Mouse (Mus musculus) midbrain, embryonic 16.5 days (tissue): ENCODE measurements at regions not wholly inside any gene's neighbourhood (a gene's known extent, or its start where the extent isn't known, plus 50 kb on each side); places are given as distances from the start of the nearest gene placed in this dataset.

Experiments used
- ATAC-seq: fragments of 200-750 bp; cut with Nextera tagmentation; 2 replicates; pipeline ENCODE4 v1.8.0; 2017; ENCODE audit warnings: moderate TSS enrichment
- H3K27ac ChIP-seq: fragments of 300-500 bp; sonication (generic); 2 replicates; pipeline ENCODE4 v1.5.1; 2014; ENCODE audit warnings: mild to moderate bottlenecking, low read length, mixed read lengths
- H3K27me3 ChIP-seq: fragments of 300-500 bp; sonication (generic); 2 replicates; pipeline ENCODE4 v1.6.1; 2014; ENCODE audit warnings: low read depth, low read length, mixed read lengths; ENCODE audit not compliant: control insufficient read depth, insufficient read depth
- H3K36me3 ChIP-seq: fragments of 300-500 bp; sonication (generic); 2 replicates; pipeline ENCODE4 v1.6.1; 2014; ENCODE audit warnings: mild to moderate bottlenecking, low read length, moderate library complexity, mixed read lengths; ENCODE audit not compliant: control insufficient read depth, insufficient read depth
- H3K4me1 ChIP-seq: fragments of 300-500 bp; sonication (generic); 2 replicates; pipeline ENCODE4 v1.6.1; 2014; ENCODE audit warnings: mild to moderate bottlenecking, low read length, mixed read lengths; ENCODE audit not compliant: control insufficient read depth, insufficient read depth
- H3K4me2 ChIP-seq: fragments of 300-500 bp; sonication (generic); 2 replicates; pipeline ENCODE4 v1.6.1; 2014; ENCODE audit warnings: mild to moderate bottlenecking, low read length, mixed read lengths
- H3K4me3 ChIP-seq: fragments of 300-500 bp; sonication (generic); 2 replicates; pipeline ENCODE4 v1.5.1; 2014; ENCODE audit warnings: low read depth, mild to moderate bottlenecking, low read length, moderate library complexity, mixed read lengths
- H3K9ac ChIP-seq: fragments of 300-500 bp; sonication (generic); 2 replicates; pipeline ENCODE4 v1.6.1; 2014; ENCODE audit warnings: low read depth, low read length, mixed read lengths
- H3K9me3 ChIP-seq: fragments of 300-500 bp; sonication (generic); replicated peaks from 2 replicates; pipeline ENCODE4 v1.6.1; 2014; ENCODE audit warnings: mild to moderate bottlenecking, low read length, mixed read lengths; ENCODE audit not compliant: control insufficient read depth, poor library complexity, severe bottlenecking
- WGBS: fragments of 180-500 bp; shearing (Covaris S2); extraction: QIAGEN DNeasy Blood & Tissue Kit; methylation state at CpG from one replicate; pipeline ENCODE4 v1.1.7; 2014; 5-methylcytosine and 5-hydroxymethylcytosine counted together

GRCm38 (mm10) chr16:93123707-93124106, 297.8 kb upstream of the Runx1 start:
- no peak overlapping the region for H3K4me3 ChIP-seq
- H3K9me3 ChIP-seq: no peaks in the 10 kb centered on the region
- no peaks in the 10 kb centered on the region for H3K27me3 ChIP-seq
- H3K4me2 ChIP-seq: no peak overlapping the region
- H3K9ac ChIP-seq: no peak overlapping the region
- no peak for ATAC-seq
- no peak overlapping the region for H3K27ac ChIP-seq
- no peaks in the 10 kb centered on the region for H3K36me3 ChIP-seq
- 87% methylated on average over 7 of the region's 8 CpGs for WGBS
- no peaks in the 10 kb centered on the region for H3K4me1 ChIP-seq

GRCm38 (mm10) chr16:93116111-93116969, 290.4 kb upstream of the Runx1 start:
- no peak overlapping the region for H3K9ac ChIP-seq
- H3K4me3 ChIP-seq: no peak overlapping the region
- WGBS: 77% methylated on average over 16 of the region's 16 CpGs
- H3K4me2 ChIP-seq: no peak overlapping the region
- no peaks in the 10 kb centered on the region for H3K27me3 ChIP-seq
- H3K27ac ChIP-seq: no peak overlapping the region
- H3K4me1 ChIP-seq: no peaks in the 10 kb centered on the region
- no peaks in the 10 kb centered on the region for H3K9me3 ChIP-seq
- no peaks in the 10 kb centered on the region for H3K36me3 ChIP-seq
- no peak for ATAC-seq

- Histone ChIP-seq H3K9ac (no peak overlapping the region), H3K4me1 (no peaks in the 10 kb centered on the region), H3K27me3 (no peaks in the 10 kb centered on the region), H3K4me2 (no peak overlapping the region), H3K9me3 (no peaks in the 10 kb centered on the region), H3K36me3 (no peaks in the 10 kb centered on the region), H3K4me3 (no peak overlapping the region), H3K27ac (no peak overlapping the region)
- no peak for ATAC-seq
- 79% methylated on average over 3 of the region's 3 CpGs for WGBS
These were observed 285.0 kb upstream of the Runx1 start for GRCm38 (mm10) chr16:93110912-93111311.

- H3K9ac ChIP-seq: no peak overlapping the region
- no peak for ATAC-seq
- no peaks in the 10 kb centered on the region for H3K36me3 ChIP-seq
- H3K4me3 ChIP-seq: no peak overlapping the region
- no peaks in the 10 kb centered on the region for H3K4me1 ChIP-seq
- WGBS: 80% methylated on average over 6 of the region's 6 CpGs
- H3K4me2 ChIP-seq: no peak overlapping the region
- H3K27me3 ChIP-seq: no peaks in the 10 kb centered on the region
- no peak overlapping the region for H3K27ac ChIP-seq
- no peaks in the 10 kb centered on the region for H3K9me3 ChIP-seq
These were observed 284.5 kb upstream of the Runx1 start for GRCm38 (mm10) chr16:93110451-93110850.

GRCm38 (mm10) chr16:93109683-93110407, 283.9 kb upstream of the Runx1 start:
- H3K27me3 ChIP-seq: no peaks in the 10 kb centered on the region
- no peaks in the 10 kb centered on the region for H3K4me1 ChIP-seq
- H3K9ac ChIP-seq: no peak overlapping the region
- no peak for ATAC-seq
- H3K27ac ChIP-seq: no peak overlapping the region
- H3K9me3 ChIP-seq: no peaks in the 10 kb centered on the region
- WGBS: 90% methylated on average over 12 of the region's 12 CpGs
- no peak overlapping the region for H3K4me3 ChIP-seq
- no peak overlapping the region for H3K4me2 ChIP-seq
- no peaks in the 10 kb centered on the region for H3K36me3 ChIP-seq

GRCm38 (mm10) chr16:93107524-93107845, 281.5 kb upstream of the Runx1 start:
- Histone ChIP-seq H3K9ac (no peak overlapping the region), H3K4me3 (no peak overlapping the region), H3K4me2 (no peak overlapping the region), H3K4me1 (no peaks in the 10 kb centered on the region), H3K27ac (no peak overlapping the region), H3K36me3 (no peaks in the 10 kb centered on the region), H3K27me3 (no peaks in the 10 kb centered on the region), H3K9me3 (no peaks in the 10 kb centered on the region)
- no peak for ATAC-seq
- 82% methylated on average over 5 of the region's 5 CpGs for WGBS

- H3K36me3 ChIP-seq: no peaks in the 10 kb centered on the region
- no peak overlapping the region for H3K9ac ChIP-seq
- no peaks in the 10 kb centered on the region for H3K27me3 ChIP-seq
- no peak overlapping the region for H3K27ac ChIP-seq
- ATAC-seq: no peak
- 81% methylated on average over 13 of the region's 13 CpGs for WGBS
- no peaks in the 10 kb centered on the region for H3K4me1 ChIP-seq
- H3K9me3 ChIP-seq: no peaks in the 10 kb centered on the region
- H3K4me3 ChIP-seq: no peak overlapping the region
- H3K4me2 ChIP-seq: no peak overlapping the region
These were observed 281.0 kb upstream of the Runx1 start for GRCm38 (mm10) chr16:93106811-93107523.

DNA sequence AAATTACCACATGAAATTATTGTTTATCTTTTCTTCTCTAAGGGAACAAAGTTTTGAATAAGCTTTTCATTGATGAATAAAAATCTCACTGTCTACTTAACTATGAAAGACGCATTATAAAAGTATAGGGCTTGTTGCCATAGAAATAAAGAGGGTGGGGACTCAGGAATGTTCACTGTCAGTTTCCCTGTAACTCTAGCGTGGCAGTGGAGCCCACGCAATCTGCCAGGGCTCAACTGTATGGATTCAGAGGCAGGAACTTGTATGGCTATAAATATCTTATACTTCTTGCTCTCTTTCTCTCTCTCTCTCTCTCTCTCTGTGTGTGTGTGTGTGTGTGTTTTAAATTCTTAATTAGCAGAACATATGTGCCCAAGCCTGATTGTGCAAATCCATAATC, 276.2 kb upstream of the Runx1 start:
- Histone ChIP-seq H3K9ac (no peak overlapping the region), H3K27ac (no peak overlapping the region), H3K27me3 (no peaks in the 10 kb centered on the region), H3K4me3 (no peak overlapping the region), H3K4me1 (0 out of 2 replicates have a peak, but pooled peaks cover 2% of the 10 kb centered on the region), H3K9me3 (no peaks in the 10 kb centered on the region), H3K36me3 (no peaks in the 10 kb centered on the region), H3K4me2 (no peak overlapping the region)
- no peak for ATAC-seq
- 39% methylated on average over 3 of the region's 3 CpGs for WGBS

DNA sequence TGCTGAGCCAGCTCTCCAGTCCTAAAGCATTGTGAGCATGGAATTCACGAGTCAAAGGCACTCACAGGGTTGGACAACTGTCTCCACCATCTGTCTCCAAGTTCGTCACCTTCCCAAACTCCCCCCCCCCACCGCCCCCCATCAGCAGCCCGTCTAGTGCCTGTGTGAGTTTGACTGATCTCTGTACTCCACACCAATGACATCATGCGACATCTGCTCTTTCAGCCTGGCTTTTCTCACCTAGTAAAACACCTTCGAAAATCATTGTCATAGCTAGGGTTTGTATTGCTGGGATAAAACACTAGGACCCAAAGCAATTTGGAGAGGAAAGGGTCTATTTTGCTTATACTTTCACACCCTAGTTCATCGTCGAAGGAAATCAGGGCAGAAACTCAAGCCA, 272.1 kb upstream of the Runx1 start:
- WGBS: 79% methylated on average over 8 of the region's 8 CpGs

More for the DNA sequence above, 272.1 kb upstream of the Runx1 start:
- Histone ChIP-seq H3K27ac (no peak overlapping the region), H3K27me3 (no peaks in the 10 kb centered on the region), H3K4me1 (0 out of 2 replicates have a peak, but pooled peaks cover 2% of the 10 kb centered on the region), H3K4me3 (no peak overlapping the region), H3K36me3 (no peaks in the 10 kb centered on the region), H3K9ac (no peak overlapping the region), H3K9me3 (no peaks in the 10 kb centered on the region), H3K4me2 (no peak overlapping the region)
- no peak for ATAC-seq
